Mouse (Mus musculus): ENCODE measurements around the gene Ppp1r10. TPM values are rescaled to one million over a fixed set of nuclear protein-coding genes. Genes with fewer than 3 reads are reported as not detected.

The Ppp1r10 gene
- polyA plus RNA-seq, 1 experiment = 58.7 TPM

- TF ChIP-seq CTCF (IDR thresholded peaks at IDR 0.05; ENCODE audit: low read depth, low read length) = no peak
- no peak for TF ChIP-seq EP300 (IDR thresholded peaks at IDR 0.05; ENCODE audit: insufficient read depth, low read depth, low read length)
- TF ChIP-seq POLR2A (IDR thresholded peaks at IDR 0.05; ENCODE audit: insufficient read depth, low read length) = no peak
- Histone ChIP-seq H3K4me1 (ENCODE audit: control insufficient read depth, insufficient read depth, low read length) (no peaks in the 10 kb centered on the region), H3K27ac (ENCODE audit: insufficient read depth, low read length) (no peak overlapping the region), H3K9me3 (replicated peaks; ENCODE audit: control insufficient read depth, insufficient read depth, low read length, poor library complexity, severe bottlenecking) (no peaks in the 10 kb centered on the region), H3K36me3 (ENCODE audit: control insufficient read depth, insufficient read depth, low read length, poor library complexity, severe bottlenecking) (peaks cover 8% of the 10 kb centered on the region; the same call in 1 of the 2 replicates), H3K27me3 (ENCODE audit: control insufficient read depth, insufficient read depth, low read length, poor library complexity, severe bottlenecking) (no peaks in the 10 kb centered on the region), H3K4me3 (ENCODE audit: low read depth, low read length) (no peak overlapping the region), H3K9ac (ENCODE audit: low read depth, poor library complexity, severe bottlenecking) (no peak overlapping the region)
These were observed 55.9 kb downstream of the Ppp1r10 start for GRCm38 (mm10) chr17:35972131-35972530.

GRCm38 (mm10) chr17:35978811-35979400 lies 62.7 kb downstream of the Ppp1r10 start:
- peak overlapping the region; percentile 92 for H3K4me3 ChIP-seq (ENCODE audit: low read depth, low read length)
- H3K4me1 ChIP-seq (ENCODE audit: control insufficient read depth, insufficient read depth, low read length) = no peaks in the 10 kb centered on the region
- H3K9me3 ChIP-seq (replicated peaks; ENCODE audit: control insufficient read depth, insufficient read depth, low read length, poor library complexity, severe bottlenecking) = no peaks in the 10 kb centered on the region
- peaks cover 20% of the 10 kb centered on the region; the same call in 1 of the 2 replicates for H3K36me3 ChIP-seq (ENCODE audit: control insufficient read depth, insufficient read depth, low read length, poor library complexity, severe bottlenecking)
- TF ChIP-seq EP300 (IDR thresholded peaks at IDR 0.05; ENCODE audit: insufficient read depth, low read depth, low read length) = no peak
- peak overlapping the region; percentile 61 for H3K27ac ChIP-seq (ENCODE audit: insufficient read depth, low read length)
- H3K9ac ChIP-seq (ENCODE audit: low read depth, poor library complexity, severe bottlenecking) = peak overlapping the region; percentile 92
- H3K27me3 ChIP-seq (ENCODE audit: control insufficient read depth, insufficient read depth, low read length, poor library complexity, severe bottlenecking) = no peaks in the 10 kb centered on the region

GRCm38 (mm10) chr17:35979401-35980362 lies 63.4 kb downstream of the Ppp1r10 start, which contains the start of the genes Gnl1 and Prr3:
Gene Gnl1, plus strand, starts transcription at chr17:35979851.
Gene Prr3, minus strand, starts transcription at chr17:35980236.
- H3K4me3 ChIP-seq (ENCODE audit: low read depth, low read length) = peak within 1 kb of the TSS; percentile 92

GRCm38 (mm10) chr17:35980363-35980754 lies 64.1 kb downstream of the Ppp1r10 start:
- H3K27ac ChIP-seq (ENCODE audit: insufficient read depth, low read length) = peak overlapping the region; percentile 2; the same call in 1 of the 2 replicates
- H3K4me3 ChIP-seq (ENCODE audit: low read depth, low read length) = peak overlapping the region; percentile 92
- peaks cover 17% of the 10 kb centered on the region; the same call in 1 of the 2 replicates for H3K36me3 ChIP-seq (ENCODE audit: control insufficient read depth, insufficient read depth, low read length, poor library complexity, severe bottlenecking)
- no peaks in the 10 kb centered on the region for H3K27me3 ChIP-seq (ENCODE audit: control insufficient read depth, insufficient read depth, low read length, poor library complexity, severe bottlenecking)
- no peaks in the 10 kb centered on the region for H3K9me3 ChIP-seq (replicated peaks; ENCODE audit: control insufficient read depth, insufficient read depth, low read length, poor library complexity, severe bottlenecking)
- no peak for TF ChIP-seq CTCF (IDR thresholded peaks at IDR 0.05; ENCODE audit: low read depth, low read length)
- TF ChIP-seq EP300 (IDR thresholded peaks at IDR 0.05; ENCODE audit: insufficient read depth, low read depth, low read length) = no peak
- TF ChIP-seq POLR2A (IDR thresholded peaks at IDR 0.05; ENCODE audit: insufficient read depth, low read length) = no peak
- peak overlapping the region; percentile 92 for H3K9ac ChIP-seq (ENCODE audit: low read depth, poor library complexity, severe bottlenecking)
- H3K4me1 ChIP-seq (ENCODE audit: control insufficient read depth, insufficient read depth, low read length) = no peaks in the 10 kb centered on the region

More at GRCm38 (mm10) chr17:35979401-35980362, 63.4 kb downstream of the Ppp1r10 start, which contains the start of the genes Gnl1 and Prr3:
- Histone ChIP-seq H3K9ac (ENCODE audit: low read depth, poor library complexity, severe bottlenecking) (peak within 1 kb of the TSS; percentile 92), H3K9me3 (replicated peaks; ENCODE audit: control insufficient read depth, insufficient read depth, low read length, poor library complexity, severe bottlenecking) (no peaks in the 10 kb centered on the region), H3K27ac (ENCODE audit: insufficient read depth, low read length) (peak within 1 kb of the TSS; percentile 61), H3K36me3 (ENCODE audit: control insufficient read depth, insufficient read depth, low read length, poor library complexity, severe bottlenecking) (peaks cover 17% of the 10 kb centered on the region; the same call in 1 of the 2 replicates), H3K4me1 (ENCODE audit: control insufficient read depth, insufficient read depth, low read length) (no peaks in the 10 kb centered on the region), H3K27me3 (ENCODE audit: control insufficient read depth, insufficient read depth, low read length, poor library complexity, severe bottlenecking) (no peaks in the 10 kb centered on the region)
- TF ChIP-seq EP300 (IDR thresholded peaks at IDR 0.05; ENCODE audit: insufficient read depth, low read depth, low read length) (no peak), CTCF (IDR thresholded peaks at IDR 0.05; ENCODE audit: low read depth, low read length) (no peak), POLR2A (IDR thresholded peaks at IDR 0.05; ENCODE audit: insufficient read depth, low read length) (no peak)

- no peak overlapping the region for H3K27ac ChIP-seq (ENCODE audit: insufficient read depth, low read length)
- no peaks in the 10 kb centered on the region for H3K9me3 ChIP-seq (replicated peaks; ENCODE audit: control insufficient read depth, insufficient read depth, low read length, poor library complexity, severe bottlenecking)
- H3K4me3 ChIP-seq (ENCODE audit: low read depth, low read length) = no peak overlapping the region
- TF ChIP-seq EP300 (IDR thresholded peaks at IDR 0.05; ENCODE audit: insufficient read depth, low read depth, low read length) (no peak), POLR2A (IDR thresholded peaks at IDR 0.05; ENCODE audit: insufficient read depth, low read length) (no peak), CTCF (IDR thresholded peaks at IDR 0.05; ENCODE audit: low read depth, low read length) (no peak)
- H3K36me3 ChIP-seq (ENCODE audit: control insufficient read depth, insufficient read depth, low read length, poor library complexity, severe bottlenecking) = peaks cover 12% of the 10 kb centered on the region; the same call in 1 of the 2 replicates
- no peak overlapping the region for H3K9ac ChIP-seq (ENCODE audit: low read depth, poor library complexity, severe bottlenecking)
- no peaks in the 10 kb centered on the region for H3K27me3 ChIP-seq (ENCODE audit: control insufficient read depth, insufficient read depth, low read length, poor library complexity, severe bottlenecking)
- H3K4me1 ChIP-seq (ENCODE audit: control insufficient read depth, insufficient read depth, low read length) = no peaks in the 10 kb centered on the region
These were observed 65.5 kb downstream of the Ppp1r10 start for GRCm38 (mm10) chr17:35981776-35982175.

Other genes starting within 250 kb of the Ppp1r10 start
- gene Vars2, start 248.8 kb upstream of the Ppp1r10 start, polyA plus RNA-seq (2011; ENCODE audit: insufficient read depth, insufficient read length, low read depth, missing spikeins) = 35.2 and 41.1 TPM in 2 replicates
- gene Gtf2h4, start 242.7 kb upstream of the Ppp1r10 start, polyA plus RNA-seq (2011; ENCODE audit: insufficient read depth, insufficient read length, low read depth, missing spikeins) = 80.7 and 105 TPM in 2 replicates
- gene Ddr1, start 211.8 kb upstream of the Ppp1r10 start, polyA plus RNA-seq (2011; ENCODE audit: insufficient read depth, insufficient read length, low read depth, missing spikeins) = 59.8 and 61.6 TPM in 2 replicates
- 31.3 and 35.5 TPM in 2 replicates for gene Ier3, start 94.8 kb upstream of the Ppp1r10 start, polyA plus RNA-seq (2011; ENCODE audit: insufficient read depth, insufficient read length, low read depth, missing spikeins)
- gene Flot1, start 93.2 kb upstream of the Ppp1r10 start, polyA plus RNA-seq (2011; ENCODE audit: insufficient read depth, insufficient read length, low read depth, missing spikeins) = 46.8 and 47.4 TPM in 2 replicates
- gene Tubb5, start 78.1 kb upstream of the Ppp1r10 start, polyA plus RNA-seq (2011; ENCODE audit: insufficient read depth, insufficient read length, low read depth, missing spikeins) = 1,430 and 1,461 TPM in 2 replicates
- gene Mdc1, start 74.9 kb upstream of the Ppp1r10 start, polyA plus RNA-seq (2011; ENCODE audit: insufficient read depth, insufficient read length, low read depth, missing spikeins) = 131 and 147 TPM in 2 replicates
- 32.9 and 35.3 TPM in 2 replicates for gene Nrm, start 55.1 kb upstream of the Ppp1r10 start, polyA plus RNA-seq (2011; ENCODE audit: insufficient read depth, insufficient read length, low read depth, missing spikeins)
- gene Ppp1r18, start 50.8 kb upstream of the Ppp1r10 start, polyA plus RNA-seq (2011; ENCODE audit: insufficient read depth, insufficient read length, low read depth, missing spikeins) = 18.6 and 20.1 TPM in 2 replicates
- gene Dhx16, start 36.6 kb upstream of the Ppp1r10 start, polyA plus RNA-seq (2011; ENCODE audit: insufficient read depth, insufficient read length, low read depth, missing spikeins) = 533 and 573 TPM in 2 replicates
- gene 2310061I04Rik, start 19.0 kb upstream of the Ppp1r10 start, polyA plus RNA-seq (2011; ENCODE audit: insufficient read depth, insufficient read length, low read depth, missing spikeins) = 58.1 and 58.9 TPM in 2 replicates
- 33.4 and 42.5 TPM in 2 replicates for gene Atat1, start 6.4 kb upstream of the Ppp1r10 start, polyA plus RNA-seq (2011; ENCODE audit: insufficient read depth, insufficient read length, low read depth, missing spikeins)
- gene Mrps18b, start within 50 bp of the Ppp1r10 start, polyA plus RNA-seq (2011; ENCODE audit: insufficient read depth, insufficient read length, low read depth, missing spikeins) = 117 and 144 TPM in 2 replicates
- 174 and 213 TPM in 2 replicates for gene Abcf1, start 53.3 kb downstream of the Ppp1r10 start, polyA plus RNA-seq (2011; ENCODE audit: insufficient read depth, insufficient read length, low read depth, missing spikeins)
- 34.5 and 37.0 TPM in 2 replicates for gene Gnl1, start 63.4 kb downstream of the Ppp1r10 start, polyA plus RNA-seq (2011; ENCODE audit: insufficient read depth, insufficient read length, low read depth, missing spikeins)
- 25.5 and 33.5 TPM in 2 replicates for gene Prr3, start 63.8 kb downstream of the Ppp1r10 start, polyA plus RNA-seq (2011; ENCODE audit: insufficient read depth, insufficient read length, low read depth, missing spikeins)
- gene H2-T24, start 104.1 kb downstream of the Ppp1r10 start, polyA plus RNA-seq (2011; ENCODE audit: insufficient read depth, insufficient read length, low read depth, missing spikeins) = 0.78 TPM in 1 of 2 replicates, not detected in the other
- gene H2-T23, start 116.4 kb downstream of the Ppp1r10 start, polyA plus RNA-seq (2011; ENCODE audit: insufficient read depth, insufficient read length, low read depth, missing spikeins) = 0.46 and 1.1 TPM in 2 replicates
- gene H2-T22, start 126.3 kb downstream of the Ppp1r10 start, polyA plus RNA-seq (2011; ENCODE audit: insufficient read depth, insufficient read length, low read depth, missing spikeins) = 17.3 and 18.2 TPM in 2 replicates
- not detected in 2 replicates for gene Gm6034, start 126.5 kb downstream of the Ppp1r10 start, polyA plus RNA-seq (2011; ENCODE audit: insufficient read depth, insufficient read length, low read depth, missing spikeins)
- not detected in 2 replicates for gene Gm11127, start 141.9 kb downstream of the Ppp1r10 start, polyA plus RNA-seq (2011; ENCODE audit: insufficient read depth, insufficient read length, low read depth, missing spikeins)
- gene Gm19684, start 205.2 kb downstream of the Ppp1r10 start, polyA plus RNA-seq (2011; ENCODE audit: insufficient read depth, insufficient read length, low read depth, missing spikeins) = 0.41 TPM in 1 of 2 replicates, not detected in the other
- 0.81 and 1.4 TPM in 2 replicates for gene Gm7030, start 213.0 kb downstream of the Ppp1r10 start, polyA plus RNA-seq (2011; ENCODE audit: insufficient read depth, insufficient read length, low read depth, missing spikeins)

Measured in ES-Bruce4 (cell line).